Mouse (Mus musculus): ENCODE measurements at regions not wholly inside any gene's neighbourhood (a gene's known extent, or its start where the extent isn't known, plus 50 kb on each side); places are given as distances from the start of the nearest gene placed in this dataset.

- TF ChIP-seq ELF1 (IDR thresholded peaks at IDR 0.05; ENCODE audit: low read depth, low read length) = no peak
- no peak for TF ChIP-seq JUND (IDR thresholded peaks at IDR 0.05; ENCODE audit: low read depth, low read length)
- TF ChIP-seq CTCF (IDR thresholded peaks at IDR 0.05 in 2 of 3, conservative IDR thresholded peaks at IDR 0.05 in 1 of 3; ENCODE audit: control insufficient read depth in 1 of 3, insufficient read depth in 1 of 3, low read depth in 2 of 3, low read length in 3 of 3, poor library complexity in 1 of 3, severe bottlenecking in 1 of 3) = no peak
- TF ChIP-seq CHD1 (IDR thresholded peaks at IDR 0.05; ENCODE audit: low read depth, low read length) = no peak
- no peak for TF ChIP-seq GATA1 (IDR thresholded peaks at IDR 0.05; ENCODE audit: low read depth, low read length)
- no peak for TF ChIP-seq BHLHE40 (IDR thresholded peaks at IDR 0.05; ENCODE audit: borderline replicate concordance, low read depth, low read length)
- TF ChIP-seq USF2 (IDR thresholded peaks at IDR 0.05; ENCODE audit: borderline replicate concordance in 1 of 2, insufficient read depth in 1 of 2, low read depth in 1 of 2, low read length in 2 of 2) = no peak
Observed at GRCm38 (mm10) chr9:84354409-84354808, 429.5 kb downstream of the Bckdhb start.
